Mouse (Mus musculus): ENCODE data around the gene Plek. TPM values are rescaled to one million over a fixed set of nuclear protein-coding genes. Genes with fewer than 3 reads are reported as not detected.
A peak's percentile ranks its signal among the peaks of the same experiment; 100 is the strongest.

Gene Plek
- polyA plus RNA-seq, 2 experiments: 2.2 to 3.9 TPM

DNA sequence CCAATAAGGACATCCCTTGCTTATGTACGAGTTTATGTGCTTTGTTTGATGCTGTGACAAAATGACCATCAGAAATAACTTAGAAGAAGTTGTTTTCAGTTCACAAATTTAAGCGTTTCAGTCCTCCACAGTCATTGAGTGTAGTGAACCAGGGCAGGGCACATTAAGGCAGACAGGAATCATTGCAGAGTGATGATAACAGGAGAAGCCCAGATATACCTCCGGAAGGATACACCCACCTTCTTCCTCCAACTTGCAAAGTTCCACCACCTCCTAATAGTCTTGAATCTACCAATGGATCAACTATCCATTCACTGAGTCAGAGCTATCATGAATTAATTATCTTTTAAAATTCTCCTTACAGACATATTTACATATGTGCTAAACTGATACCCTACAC is 80.2 kb downstream of the Plek start:
- Histone ChIP-seq H3K9ac (ENCODE audit: low read depth, low read length, severe bottlenecking) (no peak overlapping the region), H3K27ac (replicated peaks; ENCODE audit: low read depth, low read length) (no peak overlapping the region), H3K36me3 (ENCODE audit: control insufficient read depth, insufficient read depth, low read length) (no peaks in the 10 kb centered on the region), H3K4me1 (ENCODE audit: control insufficient read depth, insufficient read depth, low read length) (no peaks in the 10 kb centered on the region), H3K27me3 (ENCODE audit: control insufficient read depth, insufficient read depth, low read length) (no peaks in the 10 kb centered on the region), H3K9me3 (ENCODE audit: control insufficient read depth, low read length) (no peaks in the 10 kb centered on the region), H3K4me3 (replicated peaks; ENCODE audit: low read length) (no peak overlapping the region), H3K4me2 (replicated peaks; ENCODE audit: low read depth, low read length, severe bottlenecking) (no peak overlapping the region)
- ATAC-seq (ENCODE audit: low FRiP score, low read depth) (no peak), DNase-seq (ENCODE audit: low spot score) (no peak)
- TF ChIP-seq POLR2A (IDR thresholded peaks at IDR 0.05; ENCODE audit: borderline replicate concordance, extremely low read depth, insufficient read depth, insufficient read length): no peak
- 80% methylated on average over 3 of the region's 3 CpGs for WGBS

GRCm38 (mm10) chr11:16969650-16970049 is 82.5 kb downstream of the Plek start:
- no peak overlapping the region for H3K27ac ChIP-seq (replicated peaks; ENCODE audit: low read depth, low read length)
- H3K4me1 ChIP-seq (ENCODE audit: control insufficient read depth, insufficient read depth, low read length): no peaks in the 10 kb centered on the region
- H3K9ac ChIP-seq (ENCODE audit: low read depth, low read length, severe bottlenecking): no peak overlapping the region
- H3K9me3 ChIP-seq (ENCODE audit: control insufficient read depth, low read length): no peaks in the 10 kb centered on the region
- no peak overlapping the region for H3K4me3 ChIP-seq (replicated peaks; ENCODE audit: low read length)
- ATAC-seq (ENCODE audit: low FRiP score, low read depth) (no peak), DNase-seq (ENCODE audit: low spot score) (no peak)
- TF ChIP-seq POLR2A (IDR thresholded peaks at IDR 0.05; ENCODE audit: borderline replicate concordance, extremely low read depth, insufficient read depth, insufficient read length): no peak
- 62% methylated on average over 2 of the region's 2 CpGs for WGBS
- H3K27me3 ChIP-seq (ENCODE audit: control insufficient read depth, insufficient read depth, low read length): no peaks in the 10 kb centered on the region
- no peak overlapping the region for H3K4me2 ChIP-seq (replicated peaks; ENCODE audit: low read depth, low read length, severe bottlenecking)
- H3K36me3 ChIP-seq (ENCODE audit: control insufficient read depth, insufficient read depth, low read length): no peaks in the 10 kb centered on the region

DNA sequence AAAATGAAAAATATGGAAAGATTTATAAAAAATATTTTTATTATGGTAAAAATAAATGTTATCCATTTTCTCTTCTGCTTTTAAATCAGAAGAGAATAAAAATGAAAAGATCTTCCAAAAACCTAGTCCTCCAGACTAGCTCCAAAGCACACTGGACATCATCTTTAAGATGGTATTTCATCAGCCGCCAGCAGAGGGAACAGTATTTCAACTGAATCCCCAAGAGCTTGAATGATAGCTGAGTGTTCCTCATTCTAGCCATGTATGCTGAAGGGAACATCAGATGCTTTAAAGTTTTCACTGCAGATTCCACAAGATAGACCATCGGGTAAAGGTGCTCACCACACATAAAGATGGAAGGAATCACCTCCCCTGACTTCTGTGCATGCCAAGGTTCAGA is 84.4 kb downstream of the Plek start:
- DNase-seq (ENCODE audit: low spot score): peak; percentile 39
- WGBS: 37% methylated on average over 2 of the region's 2 CpGs
- Histone ChIP-seq H3K27me3 (ENCODE audit: control insufficient read depth, insufficient read depth, low read length) (no peaks in the 10 kb centered on the region), H3K4me2 (replicated peaks; ENCODE audit: low read depth, low read length, severe bottlenecking) (no peak overlapping the region), H3K4me1 (ENCODE audit: control insufficient read depth, insufficient read depth, low read length) (no peaks in the 10 kb centered on the region), H3K4me3 (replicated peaks; ENCODE audit: low read length) (no peak overlapping the region), H3K9ac (ENCODE audit: low read depth, low read length, severe bottlenecking) (no peak overlapping the region), H3K36me3 (ENCODE audit: control insufficient read depth, insufficient read depth, low read length) (no peaks in the 10 kb centered on the region), H3K27ac (replicated peaks; ENCODE audit: low read depth, low read length) (no peak overlapping the region), H3K9me3 (ENCODE audit: control insufficient read depth, low read length) (no peaks in the 10 kb centered on the region)
- TF ChIP-seq POLR2A (IDR thresholded peaks at IDR 0.05; ENCODE audit: borderline replicate concordance, extremely low read depth, insufficient read depth, insufficient read length): no peak
- ATAC-seq (ENCODE audit: low FRiP score, low read depth): no peak

- Histone ChIP-seq H3K4me1 (ENCODE audit: control insufficient read depth, insufficient read depth, low read length) (no peaks in the 10 kb centered on the region), H3K36me3 (ENCODE audit: control insufficient read depth, insufficient read depth, low read length) (0 out of 2 replicates have a peak, but pooled peaks cover 3% of the 10 kb centered on the region), H3K4me3 (replicated peaks; ENCODE audit: low read length) (no peak overlapping the region), H3K9ac (ENCODE audit: low read depth, low read length, severe bottlenecking) (no peak overlapping the region), H3K9me3 (ENCODE audit: control insufficient read depth, low read length) (no peaks in the 10 kb centered on the region), H3K27me3 (ENCODE audit: control insufficient read depth, insufficient read depth, low read length) (no peaks in the 10 kb centered on the region), H3K27ac (replicated peaks; ENCODE audit: low read depth, low read length) (no peak overlapping the region), H3K4me2 (replicated peaks; ENCODE audit: low read depth, low read length, severe bottlenecking) (no peak overlapping the region)
- ATAC-seq (ENCODE audit: low FRiP score, low read depth) (no peak), DNase-seq (ENCODE audit: low spot score) (no peak)
- TF ChIP-seq POLR2A (IDR thresholded peaks at IDR 0.05; ENCODE audit: borderline replicate concordance, extremely low read depth, insufficient read depth, insufficient read length): no peak
- WGBS: 95% methylated on average over 1 of the region's 1 CpGs
These were observed 93.7 kb downstream of the Plek start for GRCm38 (mm10) chr11:16958520-16958919.

- DNase-seq (ENCODE audit: low spot score) (no peak), ATAC-seq (ENCODE audit: low FRiP score, low read depth) (no peak)
- H3K36me3 ChIP-seq (ENCODE audit: control insufficient read depth, insufficient read depth, low read length): 0 out of 2 replicates have a peak, but pooled peaks cover 3% of the 10 kb centered on the region
- peaks cover 4% of the 10 kb centered on the region; the same call in 1 of the 2 replicates for H3K4me1 ChIP-seq (ENCODE audit: control insufficient read depth, insufficient read depth, low read length)
- H3K9me3 ChIP-seq (ENCODE audit: control insufficient read depth, low read length): no peaks in the 10 kb centered on the region
- H3K4me3 ChIP-seq (replicated peaks; ENCODE audit: low read length): no peak overlapping the region
- no peaks in the 10 kb centered on the region for H3K27me3 ChIP-seq (ENCODE audit: control insufficient read depth, insufficient read depth, low read length)
- H3K4me2 ChIP-seq (replicated peaks; ENCODE audit: low read depth, low read length, severe bottlenecking): no peak overlapping the region
- H3K27ac ChIP-seq (replicated peaks; ENCODE audit: low read depth, low read length): no peak overlapping the region
- TF ChIP-seq POLR2A (IDR thresholded peaks at IDR 0.05; ENCODE audit: borderline replicate concordance, extremely low read depth, insufficient read depth, insufficient read length): no peak
- H3K9ac ChIP-seq (ENCODE audit: low read depth, low read length, severe bottlenecking): no peak overlapping the region
- 90% methylated on average over 6 of the region's 6 CpGs for WGBS
These were observed 95.2 kb downstream of the Plek start for GRCm38 (mm10) chr11:16957030-16957429.
